Mouse (Mus musculus) midbrain, embryonic 11.5 days (tissue): Measurements from ENCODE around the gene Abcd1. TPM values are rescaled to one million over a fixed set of nuclear protein-coding genes. Genes with fewer than 3 reads are reported as not detected.

Experiments
- ATAC-seq: fragments of 200-750 bp; cut with Nextera tagmentation; 2 replicates; pipeline ENCODE4 v1.8.0; 2017; ENCODE audit warnings: moderate TSS enrichment, moderate library complexity; ENCODE audit not compliant: low FRiP score
- DNase-seq: peaks from one replicate; pipeline ENCODE4 v3.0.0; 2015; ENCODE audit warnings: low spot score; ENCODE audit errors: missing footprints
- H3K27ac ChIP-seq: fragments of 300-500 bp; sonication (generic); 2 replicates; pipeline ENCODE4 v1.5.1; 2014; ENCODE audit warnings: low read depth, low read length
- H3K27me3 ChIP-seq: fragments of 300-500 bp; sonication (generic); 2 replicates; pipeline ENCODE4 v1.6.1; 2014; ENCODE audit warnings: mild to moderate bottlenecking, low read length, moderate library complexity, mixed read lengths; ENCODE audit not compliant: control insufficient read depth, insufficient read depth
- H3K36me3 ChIP-seq: fragments of 300-500 bp; sonication (generic); 2 replicates; pipeline ENCODE4 v1.6.1; 2014; ENCODE audit warnings: mild to moderate bottlenecking, low read length, moderate library complexity, mixed read lengths; ENCODE audit not compliant: control insufficient read depth, insufficient read depth
- H3K4me1 ChIP-seq: fragments of 300-500 bp; sonication (generic); 2 replicates; pipeline ENCODE4 v1.6.1; 2014; ENCODE audit warnings: low read length; ENCODE audit not compliant: control insufficient read depth, insufficient read depth
- H3K4me2 ChIP-seq: fragments of 300-500 bp; sonication (generic); 2 replicates; pipeline ENCODE4 v1.6.1; 2014; ENCODE audit warnings: mild to moderate bottlenecking, moderate library complexity
- H3K4me3 ChIP-seq: fragments of 300-500 bp; sonication (generic); 2 replicates; pipeline ENCODE4 v1.5.1; 2014; ENCODE audit warnings: low read depth, low read length
- H3K9ac ChIP-seq: fragments of 300-500 bp; sonication (generic); 2 replicates; pipeline ENCODE4 v1.6.1; 2014; ENCODE audit warnings: low read length
- H3K9me3 ChIP-seq: fragments of 300-500 bp; sonication (generic); 2 replicates; pipeline ENCODE4 v1.6.1; 2016; ENCODE audit warnings: low read length; ENCODE audit not compliant: control insufficient read depth
- WGBS: fragments of 180-500 bp; shearing (Covaris S2); extraction: QIAGEN DNeasy Blood & Tissue Kit; methylation state at CpG from one replicate; pipeline ENCODE4 v1.1.7; 2014; 5-methylcytosine and 5-hydroxymethylcytosine counted together
- polyA plus RNA-seq: library from polyadenylated mRNA; unstranded; fragments of >200 nt; fragmentation: Nextera tagmentation; extraction: Ambion mirVana; gene quantifications from 2 replicates; pipeline ENCODE4 v1.2.1, GENCODE M21; 2014

Abcd1 gene
- polyA plus RNA-seq, 1 experiment from 2014 or later, result 7.1 TPM

DNA sequence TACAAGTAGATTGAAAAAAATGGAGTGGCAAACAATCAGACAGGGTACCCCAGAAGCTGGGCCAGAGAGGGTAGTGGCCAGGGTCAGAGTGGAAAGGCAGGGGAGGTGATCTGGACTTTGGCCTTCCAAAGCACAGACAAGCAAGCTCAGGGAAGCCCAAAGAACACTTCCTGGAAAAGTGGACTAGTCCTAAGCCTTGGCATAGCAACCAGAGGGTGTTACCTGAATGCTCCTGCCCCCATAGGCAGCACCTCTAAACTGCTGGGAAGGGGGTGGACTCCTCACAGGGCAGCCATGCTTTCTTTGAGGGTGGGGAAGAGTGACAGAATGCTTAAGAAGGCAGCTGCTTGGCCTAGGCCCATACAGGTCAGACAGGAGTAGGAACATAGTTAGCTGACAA lies 31.4 kb upstream of the Abcd1 start:
- no peaks in the 10 kb centered on the region for H3K27me3 ChIP-seq
- H3K36me3 ChIP-seq, result no peaks in the 10 kb centered on the region; the same call in 1 of the 2 replicates
- no peak overlapping the region for H3K9ac ChIP-seq
- no peak overlapping the region for H3K4me2 ChIP-seq
- no peaks in the 10 kb centered on the region for H3K9me3 ChIP-seq
- DNase-seq (no peak), ATAC-seq (no peak)
- no peak overlapping the region for H3K27ac ChIP-seq
- H3K4me1 ChIP-seq, result no peaks in the 10 kb centered on the region
- H3K4me3 ChIP-seq, result no peak overlapping the region

DNA sequence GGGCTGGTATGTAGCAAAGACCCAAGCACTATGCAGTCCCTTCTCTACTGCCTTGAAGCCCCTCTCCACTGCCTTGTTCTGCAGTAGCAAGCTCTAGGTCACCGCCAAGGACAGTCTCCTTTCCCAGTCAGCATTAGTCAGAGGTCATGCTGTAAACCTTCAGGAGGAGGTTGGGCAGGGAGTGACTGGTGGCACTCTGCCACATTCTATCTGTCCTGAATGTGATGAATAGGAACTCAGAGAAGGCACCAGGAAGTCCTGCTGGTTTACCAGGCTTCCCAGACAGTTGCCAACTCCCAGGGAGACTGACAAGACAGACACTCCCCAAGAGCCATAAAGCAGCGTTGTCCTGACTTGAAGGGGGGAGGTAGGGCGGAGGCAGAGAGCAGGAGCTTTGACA lies 30.8 kb upstream of the Abcd1 start:
- Histone ChIP-seq H3K4me1 (no peaks in the 10 kb centered on the region), H3K36me3 (no peaks in the 10 kb centered on the region; the same call in 1 of the 2 replicates), H3K27ac (no peak overlapping the region), H3K4me3 (no peak overlapping the region), H3K27me3 (no peaks in the 10 kb centered on the region), H3K4me2 (no peak overlapping the region), H3K9ac (no peak overlapping the region), H3K9me3 (no peaks in the 10 kb centered on the region)
- DNase-seq (no peak), ATAC-seq (no peak)
- 83% methylated on average over 3 of the region's 3 CpGs for WGBS

DNA sequence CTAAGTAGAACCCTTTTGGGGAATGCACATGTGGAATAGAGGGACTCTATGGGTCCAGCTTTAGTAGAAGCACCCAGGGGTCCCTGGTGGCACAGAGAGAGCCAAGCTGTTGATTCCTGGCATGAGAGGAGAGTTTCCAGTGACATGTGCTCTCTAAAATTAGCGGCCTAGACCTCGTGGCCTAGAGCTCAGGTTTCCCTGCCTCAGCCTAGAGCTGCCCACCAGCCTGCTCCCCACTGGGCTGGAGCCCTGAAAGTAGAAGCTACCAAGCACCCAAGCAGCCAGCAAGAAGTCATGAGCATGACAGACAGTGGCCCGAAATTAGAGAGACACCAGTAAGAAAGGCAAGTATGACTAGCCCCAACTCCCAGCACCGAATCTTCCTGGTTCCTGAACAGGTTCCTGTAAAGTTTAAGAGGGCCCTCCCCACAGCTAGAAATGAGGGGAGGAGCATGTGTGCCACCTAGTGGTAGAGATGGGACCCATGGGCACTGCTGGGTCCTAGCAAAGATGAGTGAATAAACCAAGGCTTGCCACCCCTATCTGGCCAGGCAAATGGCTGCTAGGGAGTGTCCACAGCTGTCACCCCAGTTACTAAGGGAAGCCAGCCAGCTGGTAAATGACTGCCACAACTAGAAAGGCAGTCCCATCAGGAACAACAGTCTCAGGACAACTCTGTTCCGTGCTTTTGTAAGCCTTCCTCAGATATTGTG lies 25.3 kb upstream of the Abcd1 start:
- Histone ChIP-seq H3K9me3 (no peaks in the 10 kb centered on the region), H3K4me3 (no peak overlapping the region), H3K27me3 (no peaks in the 10 kb centered on the region), H3K36me3 (no peaks in the 10 kb centered on the region; the same call in 1 of the 2 replicates), H3K4me2 (no peak overlapping the region), H3K9ac (no peak overlapping the region), H3K4me1 (no peaks in the 10 kb centered on the region), H3K27ac (no peak overlapping the region)
- DNase-seq (no peak), ATAC-seq (no peak)
- WGBS, result 71% methylated on average over 5 of the region's 5 CpGs

DNA sequence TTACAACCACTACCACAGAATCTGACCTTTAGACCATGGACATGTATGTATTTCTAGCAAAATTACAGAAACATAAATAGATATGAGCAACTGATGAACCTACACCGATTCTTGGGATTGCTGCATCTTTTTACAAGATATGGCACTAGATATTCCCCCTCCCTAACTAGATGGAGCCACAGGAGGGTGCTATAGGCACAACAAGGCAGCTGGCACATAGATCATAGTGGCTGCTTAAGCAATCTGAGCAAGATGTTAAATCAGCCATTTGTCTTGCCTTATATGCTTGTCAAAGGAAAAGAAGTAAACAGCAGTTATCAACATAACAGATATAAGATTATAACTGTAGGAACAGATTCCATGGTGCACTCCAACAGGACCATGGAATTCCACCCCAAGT lies 15.9 kb upstream of the Abcd1 start:
- WGBS, result 94% methylated on average over 1 of the region's 1 CpGs
- H3K9ac ChIP-seq, result no peak overlapping the region

DNA sequence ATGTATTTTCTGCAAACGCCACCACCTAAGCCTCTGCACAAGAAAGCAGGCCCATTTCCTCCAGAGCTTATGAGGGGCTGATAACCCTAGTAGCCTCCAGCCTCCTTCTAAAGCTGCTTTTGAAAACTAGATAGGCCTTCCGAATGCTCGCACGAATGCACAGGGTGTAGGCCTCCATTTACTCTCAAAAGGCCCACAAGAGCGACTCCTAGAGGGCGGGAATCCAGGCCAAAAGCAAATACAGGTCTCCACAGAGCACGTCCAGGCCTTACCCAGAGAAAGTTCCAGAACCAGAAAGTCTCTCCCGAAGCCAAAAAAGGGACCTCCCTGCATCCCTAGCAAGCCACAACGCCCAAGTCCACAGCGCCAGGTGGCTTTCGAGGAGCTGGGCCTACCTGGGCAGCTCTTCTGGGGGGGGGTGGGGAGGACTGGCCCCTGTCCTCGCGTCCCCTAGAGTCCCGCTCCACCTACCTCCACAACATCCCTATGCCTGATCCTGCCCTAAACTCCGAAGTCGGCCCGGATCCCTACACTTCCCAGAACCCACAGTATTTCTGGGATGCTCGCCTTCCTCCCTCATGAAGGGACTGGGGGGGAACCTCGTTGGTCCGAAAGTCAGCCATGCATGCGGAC lies 805 bp upstream of the Abcd1 start:
- DNase-seq (peak; percentile 83), ATAC-seq (peak; percentile 57)
- Histone ChIP-seq H3K9me3 (no peaks in the 10 kb centered on the region), H3K4me2 (peak overlapping the region; percentile 66), H3K36me3 (no peaks in the 10 kb centered on the region; the same call in 1 of the 2 replicates), H3K9ac (peak overlapping the region; percentile 66), H3K4me3 (peak overlapping the region; percentile 50), H3K27me3 (no peaks in the 10 kb centered on the region), H3K27ac (no peak overlapping the region), H3K4me1 (peaks cover 19% of the 10 kb centered on the region)
- WGBS, result 27% methylated on average over 20 of the region's 21 CpGs

More for the DNA sequence above, 15.9 kb upstream of the Abcd1 start:
- Histone ChIP-seq H3K27ac (no peak overlapping the region), H3K27me3 (no peaks in the 10 kb centered on the region), H3K4me1 (no peaks in the 10 kb centered on the region), H3K9me3 (no peaks in the 10 kb centered on the region), H3K36me3 (no peaks in the 10 kb centered on the region), H3K4me3 (no peak overlapping the region), H3K4me2 (no peak overlapping the region)
- no peak for ATAC-seq
- DNase-seq, result no peak

DNA sequence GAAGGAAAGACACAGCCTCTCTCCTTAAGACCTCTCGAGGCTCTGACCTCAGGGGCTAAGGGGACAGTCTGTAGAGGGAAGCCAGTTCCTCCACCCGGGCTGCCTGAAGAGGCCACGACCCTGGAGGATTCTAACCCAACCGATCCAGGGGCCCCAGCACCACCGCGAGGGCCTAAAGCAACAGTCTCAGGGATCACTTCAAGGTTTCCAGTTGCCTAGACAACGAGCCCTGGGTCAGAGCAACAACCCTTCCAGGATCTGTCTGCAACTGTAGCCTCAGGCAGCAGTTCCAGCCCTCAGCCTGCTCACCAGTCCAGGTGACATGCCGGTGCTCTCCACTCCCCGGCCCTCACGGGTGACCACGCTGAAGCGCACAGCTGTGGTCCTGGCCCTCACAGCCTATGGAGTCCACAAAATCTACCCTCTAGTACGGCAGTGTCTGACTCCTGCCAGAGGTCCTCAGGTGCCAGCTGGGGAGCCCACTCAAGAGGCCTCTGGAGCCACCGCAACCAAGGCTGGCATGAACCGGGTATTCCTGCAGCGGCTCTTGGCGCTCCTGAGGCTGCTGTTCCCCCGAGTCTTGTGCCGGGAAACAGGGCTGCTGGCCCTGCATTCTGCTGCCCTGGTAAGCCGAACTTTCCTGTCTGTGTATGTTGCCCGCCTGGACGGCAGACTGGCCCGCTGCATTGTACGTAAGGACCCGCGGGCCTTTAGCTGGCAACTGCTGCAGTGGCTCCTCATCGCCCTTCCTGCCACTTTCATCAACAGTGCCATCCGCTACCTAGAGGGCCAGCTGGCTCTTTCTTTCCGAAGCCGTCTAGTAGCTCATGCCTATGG lies 530 bp downstream of the Abcd1 start:
- peak overlapping the region; percentile 53 for H3K4me2 ChIP-seq
- no peaks in the 10 kb centered on the region for H3K27me3 ChIP-seq
- no peaks in the 10 kb centered on the region for H3K9me3 ChIP-seq
- peak overlapping the region; percentile 67; the same call in 1 of the 2 replicates for H3K27ac ChIP-seq
- WGBS, result 32% methylated on average over 30 of the region's 30 CpGs
- peaks cover 19% of the 10 kb centered on the region for H3K4me1 ChIP-seq
- H3K9ac ChIP-seq, result peak overlapping the region; percentile 66
- DNase-seq (peak; percentile 89), ATAC-seq (peak; percentile 26; the same call in 1 of the 2 replicates)
- no peaks in the 10 kb centered on the region for H3K36me3 ChIP-seq
- H3K4me3 ChIP-seq, result peak overlapping the region; percentile 50

DNA sequence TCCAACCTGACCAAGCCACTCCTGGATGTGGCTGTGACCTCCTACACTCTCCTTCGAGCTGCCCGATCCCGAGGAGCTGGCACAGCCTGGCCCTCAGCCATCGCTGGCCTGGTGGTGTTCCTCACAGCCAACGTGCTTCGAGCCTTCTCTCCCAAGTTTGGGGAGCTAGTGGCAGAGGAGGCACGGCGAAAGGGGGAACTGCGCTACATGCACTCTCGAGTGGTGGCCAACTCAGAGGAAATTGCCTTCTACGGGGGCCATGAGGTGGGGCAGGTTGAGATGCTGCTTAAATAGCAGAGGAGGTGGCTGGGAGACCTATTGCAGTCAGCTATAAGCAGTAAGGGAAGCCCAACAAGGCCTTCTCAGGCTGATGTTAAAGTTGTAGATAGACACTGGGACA lies 1.3 kb downstream of the Abcd1 start:
- H3K4me3 ChIP-seq, result no peak overlapping the region
- H3K9me3 ChIP-seq, result no peaks in the 10 kb centered on the region
- no peaks in the 10 kb centered on the region for H3K36me3 ChIP-seq
- no peak overlapping the region for H3K9ac ChIP-seq
- H3K27ac ChIP-seq, result no peak overlapping the region
- 74% methylated on average over 11 of the region's 11 CpGs for WGBS
- no peak for ATAC-seq
- DNase-seq, result no peak
- H3K27me3 ChIP-seq, result no peaks in the 10 kb centered on the region
- H3K4me1 ChIP-seq, result peaks cover 19% of the 10 kb centered on the region
- peak overlapping the region; percentile 53; the same call in 1 of the 2 replicates for H3K4me2 ChIP-seq

DNA sequence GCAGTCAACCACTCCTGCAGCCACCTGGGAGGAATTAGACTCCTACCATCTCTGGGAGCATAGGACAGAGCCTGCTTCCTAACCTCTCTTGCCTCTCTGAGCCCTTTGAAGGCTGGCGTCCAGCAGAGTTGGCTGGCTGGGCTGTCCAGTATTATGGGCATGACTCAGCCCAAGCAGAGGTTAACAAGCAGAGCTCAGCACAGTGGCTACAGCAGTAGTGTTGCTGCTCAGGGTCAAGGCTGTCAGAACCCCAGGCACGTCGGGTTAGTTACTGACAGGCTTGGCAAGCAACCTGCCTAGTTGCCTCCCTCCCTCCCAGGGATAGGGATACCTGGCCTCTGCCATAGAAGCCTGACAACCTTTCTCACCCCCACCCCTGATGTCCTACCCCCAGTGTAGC lies 1.9 kb downstream of the Abcd1 start:
- 55% methylated on average over 3 of the region's 3 CpGs for WGBS
- Histone ChIP-seq H3K9ac (no peak overlapping the region), H3K4me1 (peaks cover 19% of the 10 kb centered on the region), H3K27me3 (no peaks in the 10 kb centered on the region), H3K36me3 (no peaks in the 10 kb centered on the region), H3K9me3 (no peaks in the 10 kb centered on the region), H3K4me2 (no peak overlapping the region), H3K27ac (no peak overlapping the region), H3K4me3 (no peak overlapping the region)
- DNase-seq (no peak), ATAC-seq (no peak)
